9 mouse cellular contexts compared by ENCODE assay signal in the genomic region with DNA sequence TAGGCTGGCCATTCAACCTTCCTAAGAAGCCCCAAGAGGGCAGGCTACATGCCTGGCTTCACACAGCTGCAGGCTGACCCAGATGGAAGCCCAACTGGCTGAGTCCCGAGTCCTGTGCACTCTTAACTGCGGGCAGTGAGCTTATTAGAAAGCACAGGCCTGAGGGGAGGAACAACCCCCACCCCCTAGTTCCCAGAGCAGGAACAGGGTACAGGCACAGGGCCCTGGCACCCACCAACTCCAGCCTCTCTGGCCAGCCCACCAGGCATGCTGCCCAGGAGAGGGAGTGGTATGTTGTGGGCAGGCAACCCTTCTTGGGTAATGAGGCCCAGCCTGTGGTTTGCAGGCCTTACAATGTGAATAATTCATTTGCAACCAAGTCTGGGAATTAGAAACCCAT. TPM values are rescaled to one million over a fixed set of nuclear protein-coding genes. Genes with fewer than 3 reads are reported as not detected.
A peak's percentile ranks its signal among the peaks of the same experiment; 100 is the strongest.
DNase-seq lines count a peak whose midpoint lies in the region; ATAC-seq and TF ChIP-seq lines count a peak whose summit lies in the region.
"Had no signal": no experiment of that assay in that cellular context is flagged by ENCODE, and none has a peak within 500 bp of the region (broad histone marks: within the 10 kb centered on the region; RNA-seq: fewer than 3 reads in every experiment).

No protein-coding gene starts in this region.

- H3K36me3 ChIP-seq in hindbrain, embryonic 10.5 days = no peaks in the 10 kb centered on the region
- H3K36me3 ChIP-seq in hindbrain, embryonic 12.5 days = no peaks in the 10 kb centered on the region
- H3K36me3 ChIP-seq in liver, embryonic 12.5 days = no peaks in the 10 kb centered on the region
- H3K36me3 ChIP-seq: liver, embryonic 13.5 days had no signal

- 45% methylated on average over 2 of the region's 2 CpGs for WGBS in hindbrain, embryonic 10.5 days
- WGBS in hindbrain, embryonic 12.5 days = 44% methylated on average over 2 of the region's 2 CpGs
- WGBS in bone marrow, adult 2 months = 45% methylated on average over 2 of the region's 2 CpGs
- WGBS in liver, embryonic 12.5 days (ENCODE audit: insufficient replicate concordance) = 63% methylated on average over 2 of the region's 2 CpGs

- intact Hi-C loops in gastrocnemius, postnatal 14 days (cut with DNase I; ENCODE audit: low total_unique reads) = loop anchor here (10.0 kb wide), 1 partner anchor 194 kb away; no protein-coding TSS in a partner anchor

- no peak for TF ChIP-seq CTCF in bone marrow, adult 2 months (IDR thresholded peaks at IDR 0.05; ENCODE audit: control insufficient read depth, insufficient read depth, low read length)

- no peaks in the 10 kb centered on the region for H3K9me3 ChIP-seq in hindbrain, embryonic 10.5 days
- H3K9me3 ChIP-seq in hindbrain, embryonic 12.5 days (replicated peaks) = no peaks in the 10 kb centered on the region
- no peaks in the 10 kb centered on the region for H3K9me3 ChIP-seq in liver, embryonic 12.5 days (replicated peaks)
- H3K9me3 ChIP-seq: liver, embryonic 13.5 days had no signal

- DNase-seq in hindbrain, embryonic 10.5 days (ENCODE audit: low spot score) = no peak
- peak; percentile 77 for DNase-seq in gastrocnemius, postnatal 14 days
- peak; percentile 46 to 65 for DNase-seq in left cerebral cortex, adult 9 months (ENCODE audit: low spot score in 2 of 2)
- DNase-seq in skeletal muscle tissue, adult 2 months (ENCODE audit: low read depth, low spot score) = peak; percentile 71
- DNase-seq in T-cell, adult 2 months (ENCODE audit: low spot score) = no peak
- DNase-seq: liver, embryonic 13.5 days had no signal

- TF ChIP-seq POLR2A in bone marrow, adult 2 months (IDR thresholded peaks at IDR 0.05; ENCODE audit: borderline replicate concordance, control insufficient read depth, low read depth, low read length) = no peak

- ATAC-seq in hindbrain, embryonic 12.5 days (ENCODE audit: low FRiP score) = no peak
- ATAC-seq in liver, embryonic 12.5 days = no peak

- no peak overlapping the region for H3K4me2 ChIP-seq in hindbrain, embryonic 12.5 days (replicated peaks)
- no peak overlapping the region for H3K4me2 ChIP-seq in liver, embryonic 12.5 days
- H3K4me2 ChIP-seq: liver, embryonic 13.5 days had no signal

- H3K9ac ChIP-seq in hindbrain, embryonic 12.5 days = no peak overlapping the region
- no peak overlapping the region for H3K9ac ChIP-seq in liver, embryonic 12.5 days
- H3K9ac ChIP-seq: liver, embryonic 13.5 days had no signal

- H3K4me3 ChIP-seq in hindbrain, embryonic 10.5 days = no peak overlapping the region
- H3K4me3 ChIP-seq in hindbrain, embryonic 12.5 days = no peak overlapping the region
- no peak overlapping the region for H3K4me3 ChIP-seq in bone marrow, adult 2 months (replicated peaks; ENCODE audit: control insufficient read depth, low read depth, low read length)
- no peak overlapping the region for H3K4me3 ChIP-seq in liver, embryonic 12.5 days
- H3K4me3 ChIP-seq: liver, embryonic 13.5 days had no signal

- H3K27ac ChIP-seq in hindbrain, embryonic 10.5 days = peak overlapping the region; percentile 47
- H3K27ac ChIP-seq in hindbrain, embryonic 12.5 days = no peak overlapping the region
- H3K27ac ChIP-seq in bone marrow, adult 2 months (ENCODE audit: control insufficient read depth, insufficient read depth, low read depth, low read length, poor library complexity) = peak overlapping the region; percentile 53
- H3K27ac ChIP-seq in liver, embryonic 12.5 days = no peak overlapping the region
- H3K27ac ChIP-seq: liver, embryonic 13.5 days had no signal

- peaks cover 46% of the 10 kb centered on the region for H3K27me3 ChIP-seq in hindbrain, embryonic 10.5 days (ENCODE audit: insufficient read depth, poor library complexity, severe bottlenecking)
- peaks cover 6% of the 10 kb centered on the region; the same call in 1 of the 2 replicates for H3K27me3 ChIP-seq in hindbrain, embryonic 12.5 days
- H3K27me3 ChIP-seq in liver, embryonic 12.5 days (replicated peaks) = peaks cover 52% of the 10 kb centered on the region

- H3K4me1 ChIP-seq in hindbrain, embryonic 10.5 days (replicated peaks) = peaks cover 62% of the 10 kb centered on the region
- H3K4me1 ChIP-seq in hindbrain, embryonic 12.5 days = peaks cover 48% of the 10 kb centered on the region
- H3K4me1 ChIP-seq in bone marrow, adult 2 months (ENCODE audit: control insufficient read depth, insufficient read depth, low read length) = peaks cover 7% of the 10 kb centered on the region
- H3K4me1 ChIP-seq in liver, embryonic 12.5 days = peaks cover 18% of the 10 kb centered on the region

RNA-seq across cellular contexts. Expression of gene Crb2, which starts 7.1 kb away (rescaled TPM):
- 19.5 and 20.5 TPM in 2 replicates for polyA plus RNA-seq in hindbrain, embryonic 10.5 days (2016; fragmentation: Nextera tagmentation; extraction: Ambion mirVana)
- polyA plus RNA-seq in hindbrain, embryonic 12.5 days (2016; fragmentation: Nextera tagmentation; extraction: Ambion mirVana) = 12.3 and 14.7 TPM in 2 replicates
- polyA plus RNA-seq in bone marrow, adult 2 months (2011; ENCODE audit: insufficient read depth, insufficient read length, low replicate concordance, missing spikeins) = not detected in 2 replicates
- total RNA-seq in gastrocnemius, postnatal 14 days (2021) = under 1 TPM; 0.11 to 0.12 TPM
- 1.5 and 1.6 TPM in 2 replicates for polyA plus RNA-seq in liver, embryonic 12.5 days (2016; fragmentation: Nextera tagmentation; extraction: Ambion mirVana)

Comparison
In these comparisons a context has a peak if more than half of its experiments do, and no peak if none do; other contexts are left out.
1. H3K27ac ChIP-seq: peak in hindbrain, embryonic 10.5 days (single experiment) and bone marrow, adult 2 months (single experiment); none in hindbrain, embryonic 12.5 days (single experiment) and liver, embryonic 12.5 days (single experiment).
2. DNase-seq: peak in gastrocnemius, postnatal 14 days (single experiment), left cerebral cortex, adult 9 months (2 of 2) and skeletal muscle tissue, adult 2 months (single experiment); none in hindbrain, embryonic 10.5 days (single experiment) and T-cell, adult 2 months (single experiment).